Mouse (Mus musculus) layer of hippocampus, adult 6 months (tissue): ENCODE data around the gene Nacad. TPM values are rescaled to one million over a fixed set of nuclear protein-coding genes. Genes with fewer than 3 reads are reported as not detected.

Source experiments
- long read RNA-seq, 2 experiments: library from polyadenylated mRNA; unstranded; transcript quantifications; one replicate each; pipeline ENCODE4 v2.0.0; 2019 to 2020
- polyA plus RNA-seq: library from polyadenylated mRNA; unstranded; fragments of <200 nt; fragmentation: Nextera tagmentation; gene quantifications from 2 replicates; pipeline ENCODE4 v1.2.3, GENCODE M21; 2021

The Nacad gene
- 11.0 and 14.2 TPM in 2 replicates for polyA plus RNA-seq
- long read RNA-seq, experiment 1, full-length matches to known transcripts = 1 of 15 reads
- long read RNA-seq, experiment 1, partial matches to known transcripts = 12 of 15 reads
- long read RNA-seq, experiment 1, other reads (novel, unspliced or antisense) = 2 of 15 reads
- long read RNA-seq, experiment 2, full-length matches to known transcripts = 14 of 39 reads
- long read RNA-seq, experiment 2, partial matches to known transcripts = 19 of 39 reads
- long read RNA-seq, experiment 2, other reads (novel, unspliced or antisense) = 6 of 39 reads

GRCm38 (mm10) chr11:6605491-6606399, at the start of gene Nacad:
Nacad (minus strand) TSS chr11:6606053.

GRCm38 (mm10) chr11:6638537-6638936, 32.7 kb upstream of the Nacad start, which contains the start of gene Wap:
Wap (minus strand) TSS chr11:6638637.

GRCm38 (mm10) chr11:6625478-6626387, 19.9 kb upstream of the Nacad start, which contains the start of gene Tbrg4:
Tbrg4 (minus strand) TSS chr11:6626067.

Other genes starting within 250 kb of the Nacad start
- 22.5 and 26.7 TPM in 2 replicates for gene Zmiz2, start 217.0 kb downstream of the Nacad start, polyA plus RNA-seq
- gene Ppia, start 190.6 kb downstream of the Nacad start, polyA plus RNA-seq = 6,575 and 7,918 TPM in 2 replicates
- gene H2afv, start 161.6 kb downstream of the Nacad start, polyA plus RNA-seq = 202 and 227 TPM in 2 replicates
- 23.8 and 28.2 TPM in 2 replicates for gene Purb, start 130.1 kb downstream of the Nacad start, polyA plus RNA-seq
- gene Myo1g, start 85.1 kb downstream of the Nacad start, polyA plus RNA-seq = 0.24 and 0.29 TPM in 2 replicates
- gene Ccm2, start 59.2 kb downstream of the Nacad start, polyA plus RNA-seq = 39.0 and 41.6 TPM in 2 replicates
- gene Tbrg4, start 20.0 kb upstream of the Nacad start, polyA plus RNA-seq = 15.8 and 21.1 TPM in 2 replicates
- not detected in 2 replicates for gene Wap, start 32.6 kb upstream of the Nacad start, polyA plus RNA-seq
- 7.1 and 9.5 TPM in 2 replicates for gene Ramp3, start 52.5 kb upstream of the Nacad start, polyA plus RNA-seq
- not detected in 2 replicates for gene Gm11983, start 231.6 kb upstream of the Nacad start, polyA plus RNA-seq